Mouse (Mus musculus) adrenal gland, adult (tissue): ENCODE results near the gene A930009A15Rik.

Source experiments
- DNase-seq, 2 experiments: peaks; one replicate each; pipeline ENCODE4 v3.0.0; 2022 to 2023; ENCODE audit warnings: low spot score in 1 of 2; ENCODE audit not compliant: inconsistent age in 2 of 2

The A930009A15Rik gene

GRCm38 (mm10) chr10:115569712-115570491 is at the start of gene A930009A15Rik:
Gene A930009A15Rik (plus strand): TSS chr10:115569986.
- no peak for DNase-seq

GRCm38 (mm10) chr10:115520200-115521080 is 49.3 kb upstream of the A930009A15Rik start:
- DNase-seq = no peak

DNA sequence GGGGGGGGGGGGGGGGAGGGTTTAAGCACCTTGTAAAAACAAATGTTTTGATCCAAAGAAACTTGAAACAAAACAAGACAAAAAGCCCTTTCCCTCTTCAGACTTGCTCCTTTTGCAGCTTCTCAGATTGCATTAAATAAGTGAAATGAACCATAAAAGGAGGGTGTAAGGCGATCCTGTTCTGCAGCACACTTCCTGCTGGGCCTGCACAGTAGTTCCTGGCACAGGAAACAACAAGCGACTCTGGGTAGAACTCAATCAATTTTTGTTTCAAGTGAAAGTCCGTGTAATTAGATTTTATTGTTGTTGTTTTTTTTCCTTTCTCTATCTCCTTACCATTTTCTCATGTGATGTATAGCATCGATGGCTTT is 48.7 kb upstream of the A930009A15Rik start:
- no peak for DNase-seq

DNA sequence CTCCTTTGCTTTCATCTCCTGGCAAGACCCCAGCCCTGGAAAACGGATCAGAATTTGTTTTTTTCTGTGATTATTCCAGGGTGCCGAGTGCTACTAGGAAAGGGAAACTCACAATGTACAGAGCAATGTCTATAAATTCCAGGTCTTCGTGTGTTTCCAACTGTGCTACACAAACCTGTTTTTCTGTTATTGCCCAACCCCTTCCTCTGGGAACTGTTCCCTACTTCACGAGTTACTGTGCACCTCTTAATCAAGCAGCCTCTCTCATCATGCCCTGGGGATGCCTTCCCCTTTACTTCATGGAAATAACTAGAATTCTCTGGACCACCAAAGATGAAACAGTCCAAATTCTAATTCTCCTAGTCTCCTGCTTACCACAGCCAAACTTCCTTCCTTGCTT is 40.9 kb upstream of the A930009A15Rik start:
- DNase-seq = no peak

DNA sequence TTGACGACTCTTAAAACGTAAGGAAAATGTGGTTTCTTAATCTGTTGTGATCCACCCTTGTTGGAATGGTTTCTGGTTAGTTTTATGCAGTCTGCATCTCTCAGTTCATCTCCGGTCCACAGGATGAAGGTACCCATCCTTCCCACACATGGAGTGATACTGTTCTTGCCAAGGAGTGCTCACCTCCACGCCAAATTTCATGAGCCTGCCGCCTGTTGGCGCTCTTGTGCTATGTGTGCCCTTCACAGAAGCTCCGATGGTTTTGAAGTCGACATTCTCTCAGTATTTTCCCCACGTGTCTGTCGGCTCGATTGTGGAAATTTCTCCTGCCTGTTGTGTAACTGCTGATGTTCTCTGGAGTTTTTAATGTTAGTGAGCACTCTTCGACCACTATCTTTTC is 40.0 kb upstream of the A930009A15Rik start:
- no peak for DNase-seq

GRCm38 (mm10) chr10:115530746-115531145 is 39.0 kb upstream of the A930009A15Rik start:
- DNase-seq = no peak

GRCm38 (mm10) chr10:115542917-115543316 is 26.9 kb upstream of the A930009A15Rik start:
- no peak for DNase-seq

DNA sequence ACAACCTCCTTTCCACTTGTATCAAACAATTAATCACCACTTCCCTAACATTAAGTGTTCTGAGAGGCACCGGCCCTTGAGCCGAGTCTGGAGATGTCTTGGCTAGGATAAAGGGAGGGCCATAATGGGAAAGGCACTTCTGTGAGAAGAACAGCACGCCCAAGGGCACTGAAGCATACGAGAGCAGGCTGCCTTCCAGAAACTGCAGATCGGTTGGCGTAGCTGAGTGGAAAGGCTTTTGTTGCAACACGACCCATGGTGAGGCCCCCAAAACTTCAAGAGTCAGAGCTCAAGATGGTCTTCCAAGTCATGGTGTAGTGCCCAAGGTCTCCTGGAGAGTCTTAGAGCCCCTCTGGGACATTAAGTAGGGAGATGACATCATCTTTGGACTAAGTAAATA is 19.5 kb upstream of the A930009A15Rik start:
- no peak for DNase-seq

DNA sequence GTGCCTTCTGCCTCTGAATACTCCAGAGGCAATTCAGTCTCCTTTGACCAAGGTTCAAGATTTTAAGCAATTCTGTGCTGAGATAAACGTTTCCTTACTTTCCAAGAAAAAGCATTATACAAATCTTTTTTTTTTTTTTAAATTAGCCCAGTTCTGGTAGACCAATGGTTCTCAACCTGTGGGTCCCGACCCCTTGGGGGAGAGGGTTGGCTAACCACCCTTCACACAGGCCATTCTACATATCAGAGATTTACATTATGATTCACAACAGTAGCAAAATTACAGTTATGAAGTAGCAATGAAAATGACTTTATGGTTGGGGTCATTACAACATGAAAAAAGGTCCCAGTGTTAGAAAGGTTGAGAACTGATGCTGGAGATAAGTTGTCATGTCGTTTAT is 18.7 kb upstream of the A930009A15Rik start:
- DNase-seq = no peak

GRCm38 (mm10) chr10:115553352-115554113 is 16.3 kb upstream of the A930009A15Rik start:
- DNase-seq = no peak

DNA sequence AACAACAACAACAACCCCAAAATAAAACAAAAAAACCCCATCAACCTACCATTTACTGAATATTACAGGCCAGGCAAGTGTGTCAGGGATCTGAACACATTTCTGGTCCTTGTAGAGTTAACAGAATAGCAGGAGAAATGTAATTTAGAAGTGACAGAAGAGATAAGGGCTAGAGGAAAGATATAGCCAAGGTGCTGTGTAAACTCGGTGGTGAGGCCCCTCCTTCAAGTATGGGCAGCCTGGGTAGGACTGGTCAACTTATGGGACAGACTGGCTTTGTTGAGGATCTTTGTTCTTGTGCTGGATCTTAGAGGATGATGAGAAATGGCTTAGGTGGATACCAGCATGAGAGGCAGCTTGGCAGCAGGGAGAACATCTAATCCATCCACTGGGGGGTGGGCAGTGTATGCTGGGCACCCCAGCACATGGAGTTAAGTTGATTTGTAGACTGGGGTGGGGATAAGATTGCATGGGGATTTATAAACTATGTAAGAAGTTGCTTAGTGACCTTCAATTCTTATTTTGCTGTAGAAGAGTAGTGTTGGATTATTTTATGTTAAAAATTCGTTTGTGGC is 14.5 kb upstream of the A930009A15Rik start:
- DNase-seq = no peak

DNA sequence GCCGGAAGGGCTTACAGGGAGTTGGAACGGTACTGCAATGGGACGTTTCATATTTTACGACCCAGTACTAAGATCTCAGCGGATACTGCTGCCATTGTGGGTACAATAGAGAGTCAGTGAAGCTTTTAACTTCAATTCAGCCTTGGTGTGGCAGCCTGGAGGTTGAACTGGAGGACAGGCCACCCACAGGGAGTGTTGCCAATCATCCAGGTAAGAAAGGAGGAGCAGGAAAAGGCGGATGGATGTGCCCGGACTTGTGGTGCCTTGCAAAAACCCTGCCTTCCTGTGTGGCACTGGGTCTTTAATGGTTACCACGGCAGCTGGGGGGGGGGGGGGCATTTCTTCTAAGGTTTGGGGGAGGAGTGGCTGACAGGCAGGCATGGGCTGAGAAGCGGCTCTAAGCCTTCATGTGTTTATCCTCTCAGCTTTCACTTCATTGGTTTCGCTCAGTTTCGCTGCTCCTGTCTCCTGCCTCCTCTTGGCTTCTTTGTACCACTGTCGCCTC is 13.0 kb upstream of the A930009A15Rik start:
- no peak for DNase-seq

DNA sequence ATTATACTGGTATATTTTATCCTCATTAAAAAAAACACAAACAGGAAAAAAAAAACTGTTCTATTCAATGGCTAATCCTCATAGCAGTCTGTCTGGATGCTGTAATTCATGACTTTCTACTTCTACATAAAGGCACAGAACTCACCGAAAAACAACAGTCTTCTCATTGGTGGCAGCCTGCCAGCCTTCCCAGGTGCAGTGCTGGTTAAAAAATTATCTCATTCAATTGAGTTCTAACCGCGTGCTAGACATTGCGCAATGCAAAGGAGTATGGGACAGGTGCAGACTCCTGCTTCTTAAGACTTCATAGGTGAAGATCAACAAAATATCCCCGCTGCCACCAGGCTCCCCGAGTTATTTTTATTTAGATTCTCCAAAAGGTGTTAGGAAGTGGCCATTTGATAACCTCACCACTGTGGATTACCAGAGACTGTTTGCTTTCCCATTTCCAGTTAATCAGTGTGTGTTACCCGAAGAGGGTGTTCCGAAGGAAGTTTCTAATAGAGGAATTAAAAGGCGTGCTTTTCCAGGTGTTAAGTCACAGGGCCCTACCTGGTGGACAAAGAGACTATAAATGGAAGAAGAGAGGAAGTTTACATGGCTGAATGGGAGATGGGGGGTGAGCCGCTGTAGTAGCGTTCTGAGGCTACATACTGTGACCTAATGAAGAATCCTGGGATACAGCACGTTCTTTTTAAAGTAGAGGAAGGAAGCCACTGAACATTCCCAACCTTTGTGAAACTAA is 8.5 kb upstream of the A930009A15Rik start:
- no peak for DNase-seq

- no peak for DNase-seq
These were observed 6.7 kb upstream of the A930009A15Rik start for GRCm38 (mm10) chr10:115562911-115563686.

GRCm38 (mm10) chr10:115563961-115564360 is 5.8 kb upstream of the A930009A15Rik start:
- DNase-seq = no peak

- no peak for DNase-seq
These were observed 791 bp downstream of the A930009A15Rik start for GRCm38 (mm10) chr10:115570577-115570976.

DNA sequence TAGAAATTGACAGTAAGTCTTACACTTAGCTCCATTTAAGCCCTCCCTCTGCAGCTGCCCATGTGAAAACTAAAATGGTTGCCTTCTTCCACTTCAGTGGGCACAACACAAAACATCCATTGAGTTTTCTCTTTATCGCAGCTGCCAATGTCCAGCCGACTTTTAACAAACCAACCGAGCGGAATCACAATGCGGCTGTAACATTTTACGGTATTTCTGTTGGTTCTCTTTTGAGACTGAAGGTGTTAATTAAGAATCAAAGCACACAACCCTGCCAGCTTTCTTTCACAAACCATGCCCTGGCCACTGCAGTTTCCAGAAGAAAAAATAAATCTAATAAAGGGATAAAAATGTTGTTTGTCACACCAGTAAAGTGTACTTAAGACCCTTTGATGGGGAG is 1.5 kb downstream of the A930009A15Rik start:
- DNase-seq = no peak

GRCm38 (mm10) chr10:115571734-115572440 is 2.1 kb downstream of the A930009A15Rik start:
- no peak for DNase-seq

GRCm38 (mm10) chr10:115579076-115579475 is 9.3 kb downstream of the A930009A15Rik start:
- DNase-seq = no peak
